Mouse (Mus musculus) small intestine, adult 2 months (tissue): ENCODE results near the gene 5730480H06Rik.

ENCODE experiments used
- CTCF ChIP-seq: fragments of 200-500 bp; IDR thresholded peaks from 2 replicates; pipeline ENCODE4 v1.5.1; 2012; ENCODE audit warnings: low read depth, mild to moderate bottlenecking, control low read depth, inconsistent platforms, low read length, moderate library complexity, mixed read lengths; ENCODE audit not compliant: insufficient replicate concordance, insufficient read length; ENCODE audit errors: extremely low read depth
- POLR2A ChIP-seq: fragments of 200-500 bp; IDR thresholded peaks from 2 replicates; pipeline ENCODE4 v1.6.1; 2012; ENCODE audit warnings: low read depth, mild to moderate bottlenecking, control low read depth, inconsistent platforms, low read length, moderate library complexity

GRCm38 (mm10) chr5:48326221-48326620 lies 1.5 kb upstream of the 5730480H06Rik start:
- TF ChIP-seq CTCF, result no peak
- no peak for TF ChIP-seq POLR2A
